Mouse (Mus musculus) liver, embryonic 16.5 days (tissue): Measurements from ENCODE around the gene Shisa9. TPM values are rescaled to one million over a fixed set of nuclear protein-coding genes. Genes with fewer than 3 reads are reported as not detected.
A peak's percentile ranks its signal among the peaks of the same experiment; 100 is the strongest.

Experiments
- ATAC-seq: fragments of 200-750 bp; cut with Nextera tagmentation; 2 replicates; pipeline ENCODE4 v1.8.0; 2017; ENCODE audit warnings: low read depth, mild to moderate bottlenecking, moderate number of reproducible peaks, moderate library complexity
- H3K27ac ChIP-seq: fragments of 300-500 bp; sonication (generic); 2 replicates; pipeline ENCODE4 v1.5.1; 2014; ENCODE audit warnings: mild to moderate bottlenecking, low read length
- H3K27me3 ChIP-seq: fragments of 300-500 bp; sonication (generic); 2 replicates; pipeline ENCODE4 v1.6.1; 2014; ENCODE audit warnings: low read depth, low read length, mixed read lengths; ENCODE audit not compliant: control insufficient read depth, insufficient read depth
- H3K36me3 ChIP-seq: fragments of 300-500 bp; sonication (generic); 2 replicates; pipeline ENCODE4 v1.6.1; 2014; ENCODE audit warnings: mild to moderate bottlenecking; ENCODE audit not compliant: control insufficient read depth, insufficient read depth
- H3K4me1 ChIP-seq: fragments of 300-500 bp; sonication (generic); 2 replicates; pipeline ENCODE4 v1.6.1; 2014; ENCODE audit warnings: low read depth, low read length, mixed read lengths; ENCODE audit not compliant: control insufficient read depth
- H3K4me2 ChIP-seq: fragments of 300-500 bp; sonication (generic); 2 replicates; pipeline ENCODE4 v1.6.1; 2014; ENCODE audit warnings: low read depth, low read length, mixed read lengths
- H3K4me3 ChIP-seq: fragments of 300-500 bp; sonication (generic); 2 replicates; pipeline ENCODE4 v1.5.1; 2014; ENCODE audit warnings: low read depth, mild to moderate bottlenecking, low read length
- H3K9ac ChIP-seq: fragments of 300-500 bp; sonication (generic); 2 replicates; pipeline ENCODE4 v1.6.1; 2014; ENCODE audit warnings: low read depth, low read length
- H3K9me3 ChIP-seq: fragments of 300-500 bp; sonication (generic); replicated peaks from 2 replicates; pipeline ENCODE4 v1.6.1; 2016; ENCODE audit warnings: low read length; ENCODE audit not compliant: control insufficient read depth
- WGBS: fragments of 180-500 bp; shearing (Covaris S2); extraction: QIAGEN DNeasy Blood & Tissue Kit; methylation state at CpG from one replicate; pipeline ENCODE4 v1.1.7; 2014; ENCODE audit not compliant: insufficient replicate concordance; 5-methylcytosine and 5-hydroxymethylcytosine counted together
- polyA plus RNA-seq: library from polyadenylated mRNA; unstranded; fragments of >200 nt; fragmentation: Nextera tagmentation; extraction: Ambion mirVana; gene quantifications from 2 replicates; pipeline ENCODE4 v1.2.1, GENCODE M21; 2015

The Shisa9 gene
- polyA plus RNA-seq, 1 experiment from 2014 or later: 0.22 TPM

- ATAC-seq: no peak
- no peak overlapping the region for H3K9ac ChIP-seq
- WGBS: 55% methylated on average over 2 of the region's 2 CpGs
Measured at GRCm38 (mm10) chr16:12214018-12214417, 230.1 kb downstream of the Shisa9 start.

GRCm38 (mm10) chr16:12217289-12218150 is 233.6 kb downstream of the Shisa9 start:
- 56% methylated on average over 13 of the region's 13 CpGs for WGBS
- no peaks in the 10 kb centered on the region for H3K9me3 ChIP-seq
- no peak for ATAC-seq
- no peaks in the 10 kb centered on the region for H3K27me3 ChIP-seq
- no peaks in the 10 kb centered on the region for H3K36me3 ChIP-seq
- H3K4me2 ChIP-seq: no peak overlapping the region
- H3K9ac ChIP-seq: no peak overlapping the region
- H3K4me3 ChIP-seq: no peak overlapping the region
- H3K4me1 ChIP-seq: no peaks in the 10 kb centered on the region
- H3K27ac ChIP-seq: no peak overlapping the region

More at GRCm38 (mm10) chr16:12214018-12214417, 230.1 kb downstream of the Shisa9 start:
- Histone ChIP-seq H3K4me2 (no peak overlapping the region), H3K9me3 (no peaks in the 10 kb centered on the region), H3K27ac (no peak overlapping the region), H3K4me1 (no peaks in the 10 kb centered on the region), H3K27me3 (no peaks in the 10 kb centered on the region), H3K36me3 (no peaks in the 10 kb centered on the region), H3K4me3 (no peak overlapping the region)

- 45% methylated on average over 2 of the region's 2 CpGs for WGBS
- no peak overlapping the region for H3K9ac ChIP-seq
Measured at GRCm38 (mm10) chr16:12218151-12218532, 234.2 kb downstream of the Shisa9 start.

GRCm38 (mm10) chr16:12219821-12220220 is 235.9 kb downstream of the Shisa9 start:
- Histone ChIP-seq H3K4me2 (no peak overlapping the region), H3K4me3 (no peak overlapping the region), H3K27me3 (no peaks in the 10 kb centered on the region), H3K4me1 (no peaks in the 10 kb centered on the region), H3K9me3 (no peaks in the 10 kb centered on the region), H3K27ac (no peak overlapping the region), H3K36me3 (no peaks in the 10 kb centered on the region), H3K9ac (no peak overlapping the region)
- no peak for ATAC-seq
- 51% methylated on average over 3 of the region's 3 CpGs for WGBS

More at GRCm38 (mm10) chr16:12218151-12218532, 234.2 kb downstream of the Shisa9 start:
- Histone ChIP-seq H3K4me1 (no peaks in the 10 kb centered on the region), H3K36me3 (no peaks in the 10 kb centered on the region), H3K27ac (no peak overlapping the region), H3K9me3 (no peaks in the 10 kb centered on the region), H3K4me2 (no peak overlapping the region), H3K27me3 (no peaks in the 10 kb centered on the region), H3K4me3 (no peak overlapping the region)
- no peak for ATAC-seq

- Histone ChIP-seq H3K27ac (no peak overlapping the region), H3K4me3 (no peak overlapping the region), H3K4me2 (no peak overlapping the region), H3K9me3 (no peaks in the 10 kb centered on the region), H3K27me3 (no peaks in the 10 kb centered on the region), H3K9ac (no peak overlapping the region), H3K36me3 (no peaks in the 10 kb centered on the region), H3K4me1 (no peaks in the 10 kb centered on the region)
- WGBS: 68% methylated on average over 2 of the region's 2 CpGs
- no peak for ATAC-seq
Measured at GRCm38 (mm10) chr16:12223537-12223936, 239.6 kb downstream of the Shisa9 start.

- no peak for ATAC-seq
- Histone ChIP-seq H3K4me1 (no peaks in the 10 kb centered on the region), H3K27me3 (no peaks in the 10 kb centered on the region), H3K4me3 (no peak overlapping the region), H3K4me2 (no peak overlapping the region), H3K27ac (no peak overlapping the region), H3K9me3 (no peaks in the 10 kb centered on the region), H3K9ac (no peak overlapping the region), H3K36me3 (no peaks in the 10 kb centered on the region)
- 44% methylated on average over 3 of the region's 3 CpGs for WGBS
Measured at GRCm38 (mm10) chr16:12226937-12227336, 243.0 kb downstream of the Shisa9 start.

GRCm38 (mm10) chr16:12233288-12233687 is 249.4 kb downstream of the Shisa9 start:
- Histone ChIP-seq H3K4me2 (no peak overlapping the region), H3K27ac (no peak overlapping the region), H3K36me3 (no peaks in the 10 kb centered on the region), H3K4me3 (no peak overlapping the region), H3K9me3 (no peaks in the 10 kb centered on the region), H3K27me3 (no peaks in the 10 kb centered on the region), H3K9ac (no peak overlapping the region), H3K4me1 (no peaks in the 10 kb centered on the region)
- ATAC-seq: no peak
- WGBS: 43% methylated on average over 3 of the region's 3 CpGs

- Histone ChIP-seq H3K4me2 (no peak overlapping the region), H3K36me3 (no peaks in the 10 kb centered on the region), H3K4me3 (no peak overlapping the region), H3K9me3 (no peaks in the 10 kb centered on the region), H3K9ac (no peak overlapping the region), H3K27me3 (no peaks in the 10 kb centered on the region), H3K27ac (no peak overlapping the region), H3K4me1 (no peaks in the 10 kb centered on the region)
- no peak for ATAC-seq
- 34% methylated on average over 2 of the region's 2 CpGs for WGBS
Measured at GRCm38 (mm10) chr16:12234289-12234688, 250.4 kb downstream of the Shisa9 start.

GRCm38 (mm10) chr16:12238611-12239010 is 254.7 kb downstream of the Shisa9 start:
- Histone ChIP-seq H3K4me1 (no peaks in the 10 kb centered on the region), H3K9me3 (no peaks in the 10 kb centered on the region), H3K9ac (no peak overlapping the region), H3K4me2 (no peak overlapping the region), H3K4me3 (no peak overlapping the region), H3K27ac (no peak overlapping the region), H3K36me3 (no peaks in the 10 kb centered on the region), H3K27me3 (no peaks in the 10 kb centered on the region)
- ATAC-seq: peak; percentile 79
- WGBS: 36% methylated on average over 4 of the region's 4 CpGs
